Mouse (Mus musculus) embryonic facial prominence, embryonic 11.5 days (tissue): ENCODE measurements around the gene Foxn3. TPM values are rescaled to one million over a fixed set of nuclear protein-coding genes. Genes with fewer than 3 reads are reported as not detected.

Experiments
- ATAC-seq: fragments of 200-750 bp; cut with Nextera tagmentation; replicated peaks from 2 replicates; pipeline ENCODE4 v1.8.0; 2017; ENCODE audit warnings: low read depth; ENCODE audit not compliant: insufficient number of reproducible peaks, low FRiP score, low TSS enrichment
- DNase-seq: peaks from one replicate; pipeline ENCODE4 v3.0.0-alpha.2; 2015; ENCODE audit warnings: low spot score
- H3K27ac ChIP-seq: fragments of 300-500 bp; sonication (generic); replicated peaks from 2 replicates; pipeline ENCODE4 v1.5.1; 2014; ENCODE audit warnings: mild to moderate bottlenecking, low read depth, low read length, control low read depth
- H3K27me3 ChIP-seq: fragments of 300-500 bp; sonication (generic); 2 replicates; pipeline ENCODE4 v1.6.1; 2014; ENCODE audit warnings: mild to moderate bottlenecking, low read length, moderate library complexity, mixed read lengths; ENCODE audit not compliant: control insufficient read depth, insufficient read depth
- H3K36me3 ChIP-seq: fragments of 300-500 bp; sonication (generic); replicated peaks from 2 replicates; pipeline ENCODE4 v1.6.1; 2014; ENCODE audit warnings: low read depth, mild to moderate bottlenecking, low read length, moderate library complexity, mixed read lengths; ENCODE audit not compliant: control insufficient read depth, insufficient read depth
- H3K4me1 ChIP-seq: fragments of 300-500 bp; sonication (generic); 2 replicates; pipeline ENCODE4 v1.6.1; 2014; ENCODE audit warnings: low read length, mixed read lengths; ENCODE audit not compliant: control insufficient read depth, insufficient read depth
- H3K4me2 ChIP-seq: fragments of 300-500 bp; sonication (generic); 2 replicates; pipeline ENCODE4 v1.6.1; 2014; ENCODE audit warnings: low read depth, mild to moderate bottlenecking, control low read depth, low read length, moderate library complexity
- H3K4me3 ChIP-seq: fragments of 300-500 bp; sonication (generic); 2 replicates; pipeline ENCODE4 v1.5.1; 2014; ENCODE audit warnings: low read depth, low read length, control low read depth
- H3K9ac ChIP-seq: fragments of 300-500 bp; sonication (generic); replicated peaks from 2 replicates; pipeline ENCODE4 v1.6.1; 2014; ENCODE audit warnings: mild to moderate bottlenecking, control low read depth, low read length
- H3K9me3 ChIP-seq: fragments of 300-500 bp; sonication (generic); replicated peaks from 2 replicates; pipeline ENCODE4 v1.6.1; 2016; ENCODE audit warnings: mild to moderate bottlenecking, low read length, inconsistent platforms, mixed read lengths; ENCODE audit not compliant: control insufficient read depth
- WGBS: fragments of 180-500 bp; shearing (Covaris S2); extraction: QIAGEN DNeasy Blood & Tissue Kit; methylation state at CpG from one replicate; pipeline ENCODE4 v1.1.7; 2014; 5-methylcytosine and 5-hydroxymethylcytosine counted together
- polyA plus RNA-seq: library from polyadenylated mRNA; unstranded; fragments of >200 nt; fragmentation: Nextera tagmentation; extraction: Ambion mirVana; gene quantifications from 2 replicates; pipeline ENCODE4 v1.2.1, GENCODE M21; 2014

The Foxn3 gene
- polyA plus RNA-seq, 1 experiment from 2014 or later: 80.5 TPM

GRCm38 (mm10) chr12:99573036-99573435, 9.7 kb upstream of the Foxn3 start:
- no peaks in the 10 kb centered on the region for H3K4me1 ChIP-seq
- no peak for DNase-seq
- WGBS: 88% methylated on average over 6 of the region's 6 CpGs

GRCm38 (mm10) chr12:99571999-99572398, 8.6 kb upstream of the Foxn3 start:
- Histone ChIP-seq H3K4me2 (no peak overlapping the region), H3K4me1 (no peaks in the 10 kb centered on the region), H3K4me3 (no peak overlapping the region), H3K9me3 (no peaks in the 10 kb centered on the region), H3K27me3 (no peaks in the 10 kb centered on the region), H3K27ac (no peak overlapping the region), H3K9ac (no peak overlapping the region), H3K36me3 (no peaks in the 10 kb centered on the region)
- ATAC-seq (no peak), DNase-seq (no peak)
- 89% methylated on average over 8 of the region's 8 CpGs for WGBS

More at GRCm38 (mm10) chr12:99573036-99573435, 9.7 kb upstream of the Foxn3 start:
- H3K36me3 ChIP-seq: no peaks in the 10 kb centered on the region
- no peak overlapping the region for H3K4me3 ChIP-seq
- no peaks in the 10 kb centered on the region for H3K27me3 ChIP-seq
- no peak overlapping the region for H3K9ac ChIP-seq
- H3K4me2 ChIP-seq: no peak overlapping the region
- no peak overlapping the region for H3K27ac ChIP-seq
- no peak for ATAC-seq
- no peaks in the 10 kb centered on the region for H3K9me3 ChIP-seq

GRCm38 (mm10) chr12:99570197-99570956, 7.0 kb upstream of the Foxn3 start:
- ATAC-seq (no peak), DNase-seq (no peak)
- H3K27me3 ChIP-seq: no peaks in the 10 kb centered on the region
- H3K9ac ChIP-seq: no peak overlapping the region
- H3K9me3 ChIP-seq: no peaks in the 10 kb centered on the region
- H3K27ac ChIP-seq: no peak overlapping the region
- 77% methylated on average over 25 of the region's 25 CpGs for WGBS
- no peak overlapping the region for H3K4me3 ChIP-seq
- H3K36me3 ChIP-seq: no peaks in the 10 kb centered on the region
- no peak overlapping the region for H3K4me2 ChIP-seq
- H3K4me1 ChIP-seq: no peaks in the 10 kb centered on the region

GRCm38 (mm10) chr12:99565606-99566005, 2.2 kb upstream of the Foxn3 start:
- H3K4me2 ChIP-seq: no peak overlapping the region
- H3K9me3 ChIP-seq: no peaks in the 10 kb centered on the region
- no peaks in the 10 kb centered on the region for H3K27me3 ChIP-seq
- H3K9ac ChIP-seq: no peak overlapping the region
- ATAC-seq: no peak
- no peak for DNase-seq
- no peak overlapping the region for H3K4me3 ChIP-seq
- H3K4me1 ChIP-seq: peaks cover 5% of the 10 kb centered on the region; the same call in 1 of the 2 replicates
- no peaks in the 10 kb centered on the region for H3K36me3 ChIP-seq
- H3K27ac ChIP-seq: no peak overlapping the region
- 74% methylated on average over 2 of the region's 2 CpGs for WGBS

GRCm38 (mm10) chr12:99564301-99564910, 1.0 kb upstream of the Foxn3 start:
- H3K27ac ChIP-seq: no peak overlapping the region

GRCm38 (mm10) chr12:99562867-99563189, 554 bp downstream of the Foxn3 start:
- under 1% methylated on average over 10 of the region's 10 CpGs for WGBS
- Histone ChIP-seq H3K4me3 (peak overlapping the region; percentile 79), H3K36me3 (no peaks in the 10 kb centered on the region), H3K27me3 (no peaks in the 10 kb centered on the region), H3K4me2 (peak overlapping the region; percentile 71), H3K9me3 (no peaks in the 10 kb centered on the region), H3K27ac (no peak overlapping the region), H3K9ac (no peak overlapping the region), H3K4me1 (peaks cover 5% of the 10 kb centered on the region; the same call in 1 of the 2 replicates)
- ATAC-seq (no peak), DNase-seq (peak; percentile 55)

More at GRCm38 (mm10) chr12:99564301-99564910, 1.0 kb upstream of the Foxn3 start:
- no peaks in the 10 kb centered on the region for H3K9me3 ChIP-seq
- WGBS: 23% methylated on average over 9 of the region's 9 CpGs
- DNase-seq (peak; percentile 28), ATAC-seq (no peak)
- peaks cover 5% of the 10 kb centered on the region; the same call in 1 of the 2 replicates for H3K4me1 ChIP-seq
- H3K36me3 ChIP-seq: no peaks in the 10 kb centered on the region
- H3K4me3 ChIP-seq: no peak overlapping the region
- no peaks in the 10 kb centered on the region for H3K27me3 ChIP-seq
- no peak overlapping the region for H3K4me2 ChIP-seq
- no peak overlapping the region for H3K9ac ChIP-seq

GRCm38 (mm10) chr12:99562073-99562866, 1.1 kb downstream of the Foxn3 start:
- Histone ChIP-seq H3K4me2 (peak overlapping the region; percentile 71), H3K27me3 (no peaks in the 10 kb centered on the region), H3K4me1 (peaks cover 5% of the 10 kb centered on the region; the same call in 1 of the 2 replicates), H3K27ac (peak overlapping the region; percentile 56), H3K36me3 (no peaks in the 10 kb centered on the region), H3K9ac (peak overlapping the region; percentile 74), H3K4me3 (peak overlapping the region; percentile 79), H3K9me3 (no peaks in the 10 kb centered on the region)
- WGBS: under 1% methylated on average over 24 of the region's 24 CpGs
- DNase-seq (peak; percentile 77), ATAC-seq (peak; percentile 64)
